Mouse (Mus musculus) kidney, embryonic 15.5 days (tissue): ENCODE measurements at regions not wholly inside any gene's neighbourhood (a gene's known extent, or its start where the extent isn't known, plus 50 kb on each side); places are given as distances from the start of the nearest gene placed in this dataset.
"Not testable (repeated sequence)": the region's sequence is repeated elsewhere in the genome, so short reads cannot be mapped to it uniquely, and the experiment has no call there.

Source experiments
- ATAC-seq: fragments of 200-750 bp; cut with Nextera tagmentation; replicated peaks from 2 replicates; pipeline ENCODE4 v1.8.0; 2017; ENCODE audit warnings: moderate TSS enrichment; ENCODE audit not compliant: low FRiP score
- H3K27ac ChIP-seq: fragments of 300-500 bp; sonication (generic); 2 replicates; pipeline ENCODE4 v1.5.1; 2015; ENCODE audit warnings: mild to moderate bottlenecking, inconsistent platforms
- H3K27me3 ChIP-seq: fragments of 300-500 bp; sonication (generic); 2 replicates; pipeline ENCODE4 v1.6.1; 2015; ENCODE audit warnings: inconsistent platforms
- H3K36me3 ChIP-seq: fragments of 300-500 bp; sonication (generic); 2 replicates; pipeline ENCODE4 v1.6.1; 2015; ENCODE audit warnings: inconsistent platforms
- H3K4me1 ChIP-seq: fragments of 300-500 bp; sonication (generic); 2 replicates; pipeline ENCODE4 v1.6.1; 2015; ENCODE audit warnings: inconsistent platforms
- H3K4me2 ChIP-seq: fragments of 300-500 bp; sonication (generic); 2 replicates; pipeline ENCODE4 v1.6.1; 2015; ENCODE audit warnings: moderate library complexity, mild to moderate bottlenecking, inconsistent platforms
- H3K4me3 ChIP-seq: fragments of 300-500 bp; sonication (generic); replicated peaks from 2 replicates; pipeline ENCODE4 v1.5.1; 2015; ENCODE audit warnings: mild to moderate bottlenecking, inconsistent platforms
- H3K9ac ChIP-seq: fragments of 300-500 bp; sonication (generic); 2 replicates; pipeline ENCODE4 v1.6.1; 2015; ENCODE audit warnings: mild to moderate bottlenecking, inconsistent platforms
- H3K9me3 ChIP-seq: fragments of 300-500 bp; sonication (generic); replicated peaks from 2 replicates; pipeline ENCODE4 v1.6.1; 2016; ENCODE audit warnings: inconsistent platforms
- WGBS: fragments of 180-500 bp; shearing (Covaris S2); methylation state at CpG from one replicate; pipeline ENCODE4 v1.1.7; 2015; ENCODE audit warnings: mixed read lengths; 5-methylcytosine and 5-hydroxymethylcytosine counted together

DNA sequence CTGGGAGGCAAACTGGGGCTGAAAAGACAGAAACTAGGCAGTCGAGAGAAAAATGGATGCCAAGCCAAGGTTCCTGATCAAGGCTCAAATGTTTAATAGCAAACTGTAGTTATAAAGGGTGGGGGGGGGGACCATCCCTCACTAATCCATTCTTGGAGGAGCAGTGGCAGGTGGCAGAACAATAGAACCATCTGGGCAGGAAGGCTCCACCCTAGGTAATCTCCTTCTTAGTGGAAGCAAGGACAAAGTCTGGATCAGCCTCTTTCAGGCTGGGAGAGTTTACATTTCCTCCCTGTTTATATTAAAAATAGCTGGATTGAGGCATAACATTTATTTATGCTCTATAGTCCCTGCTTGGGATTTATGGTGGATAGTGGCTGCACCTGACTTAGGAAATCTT is 180.8 kb downstream of the Cdh9 start:
- no peak overlapping the region for H3K4me3 ChIP-seq
- H3K27me3 ChIP-seq, result no peaks in the 10 kb centered on the region
- H3K27ac ChIP-seq, result no peak overlapping the region
- H3K4me2 ChIP-seq, result no peak overlapping the region
- H3K9ac ChIP-seq, result no peak overlapping the region
- H3K4me1 ChIP-seq, result no peaks in the 10 kb centered on the region
- ATAC-seq, result no peak
- H3K36me3 ChIP-seq, result no peaks in the 10 kb centered on the region
- 93% methylated on average over 1 of the region's 1 CpGs for WGBS
- no peaks in the 10 kb centered on the region for H3K9me3 ChIP-seq

DNA sequence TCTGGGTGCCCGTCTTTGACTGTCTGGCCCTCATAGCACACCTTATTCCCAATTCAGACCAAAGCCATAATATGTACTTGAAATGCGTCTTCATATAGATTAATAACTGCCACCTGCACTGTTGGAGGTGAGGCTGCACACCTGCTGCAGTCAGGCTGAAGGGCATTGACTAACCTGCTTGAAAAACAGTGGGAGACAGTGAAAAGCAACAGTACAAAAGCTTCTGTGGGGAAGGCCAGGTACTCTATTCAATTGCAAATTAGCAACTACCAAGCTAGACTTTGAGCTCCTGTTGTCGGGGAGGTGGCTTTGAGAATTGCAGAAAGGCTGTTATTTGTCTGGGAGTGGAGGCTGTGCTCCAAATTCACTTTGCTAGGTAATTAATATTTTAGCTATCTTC is 181.4 kb downstream of the Cdh9 start:
- H3K9me3 ChIP-seq, H3K4me1 ChIP-seq, H3K36me3 ChIP-seq, H3K9ac ChIP-seq, H3K27ac ChIP-seq, H3K27me3 ChIP-seq, H3K4me2 ChIP-seq, H3K4me3 ChIP-seq, ATAC-seq: not testable (repeated sequence)
- 84% methylated on average over 3 of the region's 3 CpGs for WGBS

DNA sequence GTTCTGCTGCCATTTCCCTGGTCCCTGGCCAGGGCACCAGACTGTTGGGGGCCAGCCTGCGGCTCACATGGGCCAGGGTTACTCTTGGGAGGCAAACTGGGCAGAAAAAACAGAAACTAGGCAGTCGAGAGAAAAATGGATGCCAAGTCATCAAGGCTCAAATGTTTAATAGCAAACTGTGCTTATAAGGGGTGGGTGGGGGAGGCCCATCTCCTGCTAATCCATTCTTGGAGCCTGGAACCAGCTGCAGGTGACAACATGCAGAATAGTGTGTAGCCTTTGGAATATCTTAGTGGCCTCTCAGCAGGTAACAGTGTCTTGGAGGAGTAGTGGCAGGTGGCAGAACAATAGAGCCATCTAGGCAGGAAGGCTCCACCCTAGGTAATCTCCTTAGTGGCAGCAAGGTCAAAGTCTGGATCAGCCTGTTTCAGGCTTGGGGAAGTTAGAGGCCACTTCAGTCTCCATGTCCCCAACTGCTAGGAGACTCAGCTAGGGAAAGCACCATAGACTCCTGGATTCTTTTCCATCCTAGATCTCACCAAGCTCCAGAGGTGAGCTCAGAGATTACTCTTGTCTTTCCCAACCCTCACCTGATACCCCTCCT is 186.5 kb downstream of the Cdh9 start:
- Histone ChIP-seq H3K9me3 (no peaks in the 10 kb centered on the region), H3K4me3 (no peak overlapping the region), H3K27me3 (no peaks in the 10 kb centered on the region), H3K36me3 (no peaks in the 10 kb centered on the region), H3K4me2 (no peak overlapping the region), H3K4me1 (no peaks in the 10 kb centered on the region), H3K9ac (no peak overlapping the region), H3K27ac (no peak overlapping the region)
- no peak for ATAC-seq
- 67% methylated on average over 2 of the region's 2 CpGs for WGBS

DNA sequence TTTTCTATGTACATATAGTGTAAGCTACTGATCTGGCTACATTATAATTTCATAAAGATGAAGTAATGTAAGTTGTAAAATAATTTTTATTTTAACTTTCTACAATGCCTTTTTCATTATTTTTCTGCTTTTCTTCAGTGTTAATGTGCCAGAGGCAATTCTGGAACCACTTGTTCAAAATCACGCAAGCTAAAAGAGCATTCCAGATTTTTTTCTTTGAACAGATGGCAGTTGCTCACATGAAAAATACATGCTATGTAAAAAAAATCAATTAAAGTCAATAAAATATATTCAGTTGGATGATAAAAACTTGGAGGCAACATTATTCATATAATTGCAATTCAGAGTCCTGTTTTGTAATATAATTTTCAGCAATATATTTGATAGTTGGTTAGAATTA is 194.7 kb downstream of the Cdh9 start:
- Histone ChIP-seq H3K4me1 (no peaks in the 10 kb centered on the region), H3K9me3 (no peaks in the 10 kb centered on the region), H3K4me2 (no peak overlapping the region), H3K9ac (no peak overlapping the region), H3K27me3 (no peaks in the 10 kb centered on the region), H3K4me3 (no peak overlapping the region), H3K27ac (no peak overlapping the region), H3K36me3 (no peaks in the 10 kb centered on the region)
- ATAC-seq, result no peak
- 92% methylated on average over 1 of the region's 1 CpGs for WGBS

DNA sequence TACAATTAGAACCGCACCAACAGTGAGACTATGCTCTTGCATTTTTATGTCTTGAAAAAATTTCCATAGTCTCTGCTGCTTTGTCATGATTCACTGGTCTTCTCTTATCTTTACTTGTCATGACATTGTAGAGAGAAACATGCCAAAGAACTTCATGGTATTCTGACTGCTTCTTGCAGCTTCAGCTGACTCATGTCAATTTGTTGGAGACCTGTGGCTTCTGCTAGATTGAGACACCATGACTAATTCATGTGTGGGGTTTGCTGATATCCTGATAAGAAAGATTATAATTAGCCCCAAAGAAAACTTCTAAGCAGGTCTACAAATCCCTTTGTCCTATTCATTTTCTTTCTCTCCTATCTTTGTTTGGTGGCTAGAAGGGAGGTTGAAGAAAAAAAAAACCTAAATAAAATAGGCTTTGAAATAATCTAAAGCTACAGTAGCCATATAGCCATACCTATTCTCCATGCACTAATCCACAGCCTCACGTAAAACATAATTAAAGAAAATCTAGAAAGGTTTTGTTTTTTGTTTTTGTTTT is 204.7 kb downstream of the Cdh9 start:
- H3K27ac ChIP-seq, result no peak overlapping the region
- ATAC-seq, result no peak
- H3K4me3 ChIP-seq, result no peak overlapping the region
- H3K9me3 ChIP-seq, result no peaks in the 10 kb centered on the region
- no peak overlapping the region for H3K4me2 ChIP-seq
- H3K4me1 ChIP-seq, result no peaks in the 10 kb centered on the region
- H3K9ac ChIP-seq, result no peak overlapping the region
- no peaks in the 10 kb centered on the region for H3K36me3 ChIP-seq
- WGBS, result 89% methylated on average over 2 of the region's 2 CpGs
- H3K27me3 ChIP-seq, result no peaks in the 10 kb centered on the region

DNA sequence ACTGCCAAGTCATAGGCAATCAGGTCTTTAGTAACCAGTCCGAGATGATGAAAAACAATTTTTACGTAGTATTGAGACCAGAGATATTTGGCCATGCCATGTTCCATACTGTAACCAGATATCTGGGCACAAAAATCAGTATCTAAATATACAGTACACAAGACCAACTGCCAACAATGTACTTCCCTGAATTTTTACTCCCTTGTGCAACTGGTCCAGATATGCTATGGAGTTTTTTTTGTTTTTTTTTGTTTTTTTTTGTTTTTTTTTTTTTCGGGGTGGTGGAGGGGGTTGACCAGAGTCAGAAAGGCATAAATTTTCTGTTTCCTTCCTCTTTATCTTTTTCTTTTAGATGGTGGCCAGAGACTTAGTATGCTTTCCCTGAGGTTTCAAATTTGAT is 205.9 kb downstream of the Cdh9 start:
- 87% methylated on average over 3 of the region's 3 CpGs for WGBS
- H3K27me3 ChIP-seq, result no peaks in the 10 kb centered on the region
- H3K4me3 ChIP-seq, result no peak overlapping the region
- H3K9me3 ChIP-seq, result no peaks in the 10 kb centered on the region
- H3K4me1 ChIP-seq, result no peaks in the 10 kb centered on the region
- H3K4me2 ChIP-seq, result no peak overlapping the region
- H3K27ac ChIP-seq, result no peak overlapping the region
- ATAC-seq, result no peak
- H3K36me3 ChIP-seq, result no peaks in the 10 kb centered on the region
- no peak overlapping the region for H3K9ac ChIP-seq

DNA sequence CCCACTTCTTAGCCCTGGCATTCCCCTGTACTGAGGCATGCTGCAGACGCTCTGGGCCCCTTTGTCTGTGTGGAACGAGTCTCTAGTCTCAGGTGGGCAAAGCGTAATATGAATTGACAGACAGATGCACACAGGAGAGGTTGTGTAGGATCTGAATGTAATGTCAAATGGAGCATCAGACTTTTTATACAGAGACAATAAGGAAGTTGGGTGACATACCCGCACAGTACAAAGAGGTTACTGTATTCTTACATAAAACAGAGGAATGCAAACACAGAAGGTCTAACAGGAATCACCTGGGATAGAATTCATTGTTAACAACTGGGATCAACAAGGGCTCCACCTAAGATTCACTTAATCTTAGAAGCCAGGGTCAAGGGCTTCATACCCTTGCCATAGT is 247.3 kb downstream of the Cdh9 start:
- not testable (repeated sequence) for H3K9ac ChIP-seq, H3K9me3 ChIP-seq, H3K27ac ChIP-seq, H3K4me3 ChIP-seq, H3K4me2 ChIP-seq, H3K27me3 ChIP-seq, ATAC-seq, H3K4me1 ChIP-seq, H3K36me3 ChIP-seq
- WGBS, result 88% methylated on average over 4 of the region's 4 CpGs

DNA sequence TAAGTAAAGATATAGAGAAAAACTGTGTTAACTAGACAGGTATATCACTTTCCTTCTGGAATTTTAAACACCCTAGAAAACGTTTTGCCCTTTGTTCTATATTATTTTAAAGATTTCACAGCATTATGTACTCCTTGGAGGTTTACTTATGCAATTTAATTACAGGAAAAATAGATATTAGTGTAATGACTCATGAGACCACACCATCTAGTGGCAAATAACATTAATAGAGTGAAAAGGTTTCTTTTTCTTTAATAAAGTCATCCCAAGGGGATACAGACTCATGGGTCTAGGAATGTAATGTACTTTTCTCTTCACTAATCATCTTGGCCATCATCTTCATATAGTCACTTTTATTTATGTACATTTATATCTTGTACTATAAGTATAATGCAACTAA is 262.3 kb downstream of the Cdh9 start:
- Histone ChIP-seq H3K4me3 (no peak overlapping the region), H3K27me3 (no peaks in the 10 kb centered on the region), H3K36me3 (no peaks in the 10 kb centered on the region), H3K9me3 (no peaks in the 10 kb centered on the region), H3K4me1 (no peaks in the 10 kb centered on the region), H3K4me2 (no peak overlapping the region), H3K27ac (no peak overlapping the region), H3K9ac (no peak overlapping the region)
- WGBS, result 5% methylated on average over 1 of the region's 1 CpGs
- ATAC-seq, result no peak

DNA sequence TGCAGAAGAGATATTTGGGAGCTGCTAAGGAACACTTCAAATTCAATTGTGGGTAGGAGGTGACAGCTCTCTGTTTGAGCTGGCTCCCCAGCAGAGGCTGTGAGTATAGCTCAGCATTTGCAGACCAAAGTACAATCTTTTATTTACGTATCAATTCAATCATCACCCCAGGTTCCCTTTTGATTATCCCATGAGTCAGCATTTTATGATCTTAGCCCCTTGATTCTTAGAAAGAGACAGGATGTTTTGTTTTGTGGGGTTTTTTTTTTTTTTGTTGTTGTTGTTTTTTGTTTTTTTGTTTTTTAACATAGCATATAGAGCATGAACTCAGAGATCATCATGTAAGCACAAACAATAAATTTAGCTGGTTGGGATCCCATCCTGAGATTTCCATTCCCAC is 267.1 kb downstream of the Cdh9 start:
- WGBS, result 79% methylated on average over 1 of the region's 1 CpGs
- Histone ChIP-seq H3K27ac (no peak overlapping the region), H3K27me3 (no peaks in the 10 kb centered on the region), H3K9ac (no peak overlapping the region), H3K4me2 (no peak overlapping the region), H3K4me3 (no peak overlapping the region), H3K36me3 (no peaks in the 10 kb centered on the region), H3K9me3 (no peaks in the 10 kb centered on the region), H3K4me1 (no peaks in the 10 kb centered on the region)
- no peak for ATAC-seq

DNA sequence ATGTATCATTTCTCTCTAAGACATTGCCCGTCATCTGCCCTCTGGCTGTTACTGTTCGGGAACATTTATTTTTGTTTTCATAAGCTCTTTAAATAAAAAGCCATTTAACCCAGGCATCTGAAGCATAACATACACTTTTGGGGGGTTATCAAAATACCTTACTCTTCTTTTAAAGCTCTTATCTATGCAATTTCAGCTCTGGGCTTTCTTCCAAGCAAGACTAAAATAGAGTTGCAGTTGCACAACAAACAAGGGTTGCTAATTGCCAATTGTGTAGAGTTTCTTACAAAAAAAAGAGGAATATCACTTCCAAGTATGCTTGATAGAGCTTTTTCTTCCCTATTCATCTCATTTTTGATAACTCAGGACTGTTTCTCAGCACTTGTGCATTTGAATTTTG is 277.6 kb downstream of the Cdh9 start:
- H3K27me3 ChIP-seq, result no peaks in the 10 kb centered on the region
- H3K27ac ChIP-seq, result no peak overlapping the region
- H3K9me3 ChIP-seq, result no peaks in the 10 kb centered on the region
- no peaks in the 10 kb centered on the region for H3K36me3 ChIP-seq
- no peak overlapping the region for H3K9ac ChIP-seq
- no peak overlapping the region for H3K4me2 ChIP-seq
- H3K4me3 ChIP-seq, result no peak overlapping the region
- H3K4me1 ChIP-seq, result no peaks in the 10 kb centered on the region
- WGBS, result 40% methylated on average over 2 of the region's 2 CpGs
- ATAC-seq, result no peak

DNA sequence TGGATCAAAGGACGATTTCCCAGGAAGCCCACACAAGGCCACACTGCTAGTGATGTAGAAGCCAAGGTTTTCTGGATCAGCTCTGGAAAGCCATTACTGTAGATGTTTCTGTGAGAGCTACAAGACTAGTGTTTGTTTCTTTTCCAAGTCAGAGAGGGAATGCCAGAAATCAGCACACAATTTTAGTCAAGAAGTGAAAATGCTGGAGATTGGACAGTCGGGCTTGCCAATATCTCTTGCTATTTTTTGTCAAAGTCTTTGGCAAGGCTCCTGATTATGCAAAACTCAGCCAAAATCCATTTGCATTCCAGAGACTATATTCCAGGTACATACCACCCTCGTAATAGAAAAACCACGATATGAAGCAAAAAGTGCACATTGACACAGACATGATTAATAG is 279.3 kb downstream of the Cdh9 start:
- Histone ChIP-seq H3K9ac (no peak overlapping the region), H3K4me3 (no peak overlapping the region), H3K27ac (no peak overlapping the region), H3K4me2 (no peak overlapping the region), H3K27me3 (no peaks in the 10 kb centered on the region), H3K4me1 (no peaks in the 10 kb centered on the region), H3K9me3 (no peaks in the 10 kb centered on the region), H3K36me3 (no peaks in the 10 kb centered on the region)
- ATAC-seq, result no peak
- WGBS, result 84% methylated on average over 4 of the region's 4 CpGs

DNA sequence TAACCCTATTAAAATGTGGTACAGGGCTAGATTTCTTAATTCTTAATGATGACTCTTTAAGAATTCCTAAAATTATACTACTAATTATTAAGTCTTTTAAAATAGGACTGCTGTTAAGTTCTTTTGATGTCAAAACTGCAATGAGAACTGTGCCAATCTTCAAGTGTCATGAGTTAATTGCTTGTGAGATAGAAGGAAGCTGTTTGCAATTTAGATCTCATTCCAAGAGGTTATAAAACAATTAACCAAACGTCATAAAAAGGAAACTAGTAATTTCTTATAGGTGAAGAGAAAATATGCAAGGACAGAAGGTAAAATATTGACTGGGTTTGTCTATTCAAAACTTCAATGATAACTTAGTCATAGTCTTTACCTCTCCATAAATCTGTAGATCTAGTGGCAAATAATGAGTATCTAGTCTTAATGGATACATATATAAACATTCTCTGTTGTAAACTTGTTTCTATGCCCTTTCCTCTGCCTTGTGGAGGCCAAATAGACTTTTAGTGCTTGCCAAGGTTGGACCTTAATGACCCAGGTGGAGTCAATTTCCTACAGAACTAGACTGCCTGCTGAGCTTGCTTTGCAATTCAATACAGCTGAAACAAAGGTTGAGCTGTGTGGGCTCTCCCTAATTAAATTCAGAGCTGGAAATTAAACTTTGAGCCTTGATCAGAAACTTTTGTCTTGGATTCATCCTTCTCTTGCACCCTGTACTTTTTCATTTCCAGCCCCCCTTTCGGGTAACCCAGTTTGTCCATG is 320.5 kb downstream of the Cdh9 start:
- Histone ChIP-seq H3K4me3 (no peak overlapping the region), H3K4me2 (no peak overlapping the region), H3K4me1 (no peaks in the 10 kb centered on the region), H3K27ac (no peak overlapping the region), H3K36me3 (no peaks in the 10 kb centered on the region), H3K9me3 (no peaks in the 10 kb centered on the region), H3K27me3 (no peaks in the 10 kb centered on the region), H3K9ac (no peak overlapping the region)
- ATAC-seq, result no peak
- WGBS, result 35% methylated on average over 2 of the region's 2 CpGs

DNA sequence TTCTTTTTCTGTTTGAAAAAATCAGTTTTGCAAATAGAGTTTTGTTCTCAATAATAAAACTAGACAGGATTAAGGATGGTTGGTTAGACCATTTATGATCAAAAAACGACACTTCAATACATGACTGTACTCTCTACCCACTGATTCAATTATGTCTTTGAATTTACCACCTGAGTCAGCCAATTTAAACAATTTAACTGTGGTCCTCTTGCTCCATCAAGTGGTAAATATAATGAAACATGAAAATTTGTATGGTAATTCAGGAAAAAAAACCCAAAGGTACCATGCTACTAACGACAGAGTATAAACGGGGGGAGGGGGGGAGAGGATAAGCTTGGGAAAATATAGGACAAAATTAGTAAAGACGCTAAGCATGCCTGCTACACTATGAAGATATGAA is 341.2 kb downstream of the Cdh9 start:
- no peak overlapping the region for H3K4me3 ChIP-seq
- 76% methylated on average over 4 of the region's 4 CpGs for WGBS

More for the DNA sequence above, 341.2 kb downstream of the Cdh9 start:
- no peaks in the 10 kb centered on the region for H3K4me1 ChIP-seq
- H3K9ac ChIP-seq, result no peak overlapping the region
- H3K4me2 ChIP-seq, result no peak overlapping the region
- H3K36me3 ChIP-seq, result no peaks in the 10 kb centered on the region
- no peaks in the 10 kb centered on the region for H3K27me3 ChIP-seq
- no peak overlapping the region for H3K27ac ChIP-seq
- ATAC-seq, result no peak
- H3K9me3 ChIP-seq, result no peaks in the 10 kb centered on the region
